Mouse (Mus musculus): ENCODE results near the gene Cxcr5. TPM values are rescaled to one million over a fixed set of nuclear protein-coding genes. Genes with fewer than 3 reads are reported as not detected.

The Cxcr5 gene
- polyA plus RNA-seq, 1 experiment from 2014 or later: not detected

- Histone ChIP-seq H3K4me3 (ENCODE audit: low read length) (peak overlapping the region; percentile 27), H3K4me2 (replicated peaks; ENCODE audit: low read depth, low read length) (peak overlapping the region; percentile 88), H3K4me1 (ENCODE audit: control insufficient read depth, insufficient read depth, low read length) (peaks cover 96% of the 10 kb centered on the region), H3K9me3 (ENCODE audit: control insufficient read depth, low read length) (no peaks in the 10 kb centered on the region), H3K36me3 (ENCODE audit: control insufficient read depth, insufficient read depth, low read length) (no peaks in the 10 kb centered on the region; the same call in 1 of the 2 replicates), H3K27ac (ENCODE audit: low read depth, low read length) (peak overlapping the region; percentile 87), H3K27me3 (ENCODE audit: control insufficient read depth, insufficient read depth, low read length) (no peaks in the 10 kb centered on the region), H3K9ac (ENCODE audit: low read depth, low read length) (peak overlapping the region; percentile 42)
- no peak for ATAC-seq (ENCODE audit: low FRiP score, low TSS enrichment)
- WGBS: 8% methylated on average over 17 of the region's 17 CpGs
Measured at GRCm38 (mm10) chr9:44489651-44490085, 72.0 kb downstream of the Cxcr5 start.

GRCm38 (mm10) chr9:44488855-44489381 lies 72.8 kb downstream of the Cxcr5 start:
- WGBS: 5% methylated on average over 5 of the region's 5 CpGs
- peak; percentile 39; the same call in 1 of the 2 replicates for ATAC-seq (ENCODE audit: low FRiP score, low TSS enrichment)
- Histone ChIP-seq H3K4me3 (ENCODE audit: low read length) (peak overlapping the region; percentile 91), H3K27me3 (ENCODE audit: control insufficient read depth, insufficient read depth, low read length) (no peaks in the 10 kb centered on the region), H3K4me2 (replicated peaks; ENCODE audit: low read depth, low read length) (peak overlapping the region; percentile 88), H3K9me3 (ENCODE audit: control insufficient read depth, low read length) (no peaks in the 10 kb centered on the region), H3K4me1 (ENCODE audit: control insufficient read depth, insufficient read depth, low read length) (peaks cover 95% of the 10 kb centered on the region), H3K9ac (ENCODE audit: low read depth, low read length) (peak overlapping the region; percentile 42; the same call in 1 of the 2 replicates), H3K36me3 (ENCODE audit: control insufficient read depth, insufficient read depth, low read length) (no peaks in the 10 kb centered on the region; the same call in 1 of the 2 replicates), H3K27ac (ENCODE audit: low read depth, low read length) (peak overlapping the region; percentile 87)

- Histone ChIP-seq H3K27me3 (ENCODE audit: control insufficient read depth, insufficient read depth, low read length) (no peaks in the 10 kb centered on the region), H3K36me3 (ENCODE audit: control insufficient read depth, insufficient read depth, low read length) (no peaks in the 10 kb centered on the region; the same call in 1 of the 2 replicates), H3K9me3 (ENCODE audit: control insufficient read depth, low read length) (no peaks in the 10 kb centered on the region), H3K4me3 (ENCODE audit: low read length) (peak overlapping the region; percentile 91), H3K27ac (ENCODE audit: low read depth, low read length) (peak overlapping the region; percentile 87), H3K4me1 (ENCODE audit: control insufficient read depth, insufficient read depth, low read length) (peaks cover 90% of the 10 kb centered on the region), H3K9ac (ENCODE audit: low read depth, low read length) (peak overlapping the region; percentile 42; the same call in 1 of the 2 replicates), H3K4me2 (replicated peaks; ENCODE audit: low read depth, low read length) (peak overlapping the region; percentile 88)
- ATAC-seq (ENCODE audit: low FRiP score, low TSS enrichment): no peak
- 27% methylated on average over 8 of the region's 8 CpGs for WGBS
Measured at GRCm38 (mm10) chr9:44488416-44488815, 73.3 kb downstream of the Cxcr5 start.

GRCm38 (mm10) chr9:44487441-44487840 lies 74.2 kb downstream of the Cxcr5 start:
- Histone ChIP-seq H3K4me3 (ENCODE audit: low read length) (peak overlapping the region; percentile 91), H3K4me2 (replicated peaks; ENCODE audit: low read depth, low read length) (peak overlapping the region; percentile 88), H3K27ac (ENCODE audit: low read depth, low read length) (peak overlapping the region; percentile 87), H3K36me3 (ENCODE audit: control insufficient read depth, insufficient read depth, low read length) (no peaks in the 10 kb centered on the region; the same call in 1 of the 2 replicates), H3K4me1 (ENCODE audit: control insufficient read depth, insufficient read depth, low read length) (peaks cover 81% of the 10 kb centered on the region), H3K9ac (ENCODE audit: low read depth, low read length) (peak overlapping the region; percentile 55; the same call in 1 of the 2 replicates), H3K27me3 (ENCODE audit: control insufficient read depth, insufficient read depth, low read length) (no peaks in the 10 kb centered on the region), H3K9me3 (ENCODE audit: control insufficient read depth, low read length) (no peaks in the 10 kb centered on the region)
- WGBS: 10% methylated on average over 7 of the region's 7 CpGs
- ATAC-seq (ENCODE audit: low FRiP score, low TSS enrichment): no peak

- peak overlapping the region; percentile 87 for H3K27ac ChIP-seq (ENCODE audit: low read depth, low read length)
- peak overlapping the region; percentile 88 for H3K4me2 ChIP-seq (replicated peaks; ENCODE audit: low read depth, low read length)
- peak overlapping the region; percentile 55 for H3K9ac ChIP-seq (ENCODE audit: low read depth, low read length)
- WGBS: 10% methylated on average over 15 of the region's 15 CpGs
- H3K4me1 ChIP-seq (ENCODE audit: control insufficient read depth, insufficient read depth, low read length): peaks cover 83% of the 10 kb centered on the region
- no peaks in the 10 kb centered on the region for H3K27me3 ChIP-seq (ENCODE audit: control insufficient read depth, insufficient read depth, low read length)
- no peak for ATAC-seq (ENCODE audit: low FRiP score, low TSS enrichment)
- H3K9me3 ChIP-seq (ENCODE audit: control insufficient read depth, low read length): no peaks in the 10 kb centered on the region
- H3K4me3 ChIP-seq (ENCODE audit: low read length): peak overlapping the region; percentile 91
- H3K36me3 ChIP-seq (ENCODE audit: control insufficient read depth, insufficient read depth, low read length): no peaks in the 10 kb centered on the region; the same call in 1 of the 2 replicates
Measured at GRCm38 (mm10) chr9:44486741-44487421, 74.8 kb downstream of the Cxcr5 start.

GRCm38 (mm10) chr9:44486335-44486734 lies 75.3 kb downstream of the Cxcr5 start:
- whole genome bisulfite sequencing: 7% methylated on average over 3 of the region's 3 CpGs
- peak overlapping the region; percentile 87 for H3K27ac ChIP-seq (ENCODE audit: low read depth, low read length)
- H3K4me2 ChIP-seq (replicated peaks; ENCODE audit: low read depth, low read length): peak overlapping the region; percentile 88
- ATAC-seq (ENCODE audit: low FRiP score, low TSS enrichment): no peak
- peak overlapping the region; percentile 91 for H3K4me3 ChIP-seq (ENCODE audit: low read length)
- H3K9me3 ChIP-seq (ENCODE audit: control insufficient read depth, low read length): no peaks in the 10 kb centered on the region
- no peaks in the 10 kb centered on the region; the same call in 1 of the 2 replicates for H3K36me3 ChIP-seq (ENCODE audit: control insufficient read depth, insufficient read depth, low read length)
- peak overlapping the region; percentile 55 for H3K9ac ChIP-seq (ENCODE audit: low read depth, low read length)
- H3K4me1 ChIP-seq (ENCODE audit: control insufficient read depth, insufficient read depth, low read length): peaks cover 77% of the 10 kb centered on the region
- no peaks in the 10 kb centered on the region for H3K27me3 ChIP-seq (ENCODE audit: control insufficient read depth, insufficient read depth, low read length)

GRCm38 (mm10) chr9:44485516-44486161 lies 76.0 kb downstream of the Cxcr5 start:
- 18% methylated on average over 14 of the region's 14 CpGs for WGBS

GRCm38 (mm10) chr9:44485105-44485515 lies 76.6 kb downstream of the Cxcr5 start:
- H3K27me3 ChIP-seq (ENCODE audit: control insufficient read depth, insufficient read depth, low read length): no peaks in the 10 kb centered on the region
- peak overlapping the region; percentile 91 for H3K4me3 ChIP-seq (ENCODE audit: low read length)
- no peak for ATAC-seq (ENCODE audit: low FRiP score, low TSS enrichment)
- 25% methylated on average over 6 of the region's 6 CpGs for WGBS
- no peaks in the 10 kb centered on the region for H3K9me3 ChIP-seq (ENCODE audit: control insufficient read depth, low read length)
- H3K27ac ChIP-seq (ENCODE audit: low read depth, low read length): peak overlapping the region; percentile 87; the same call in 1 of the 2 replicates
- H3K4me2 ChIP-seq (replicated peaks; ENCODE audit: low read depth, low read length): peak overlapping the region; percentile 88
- H3K9ac ChIP-seq (ENCODE audit: low read depth, low read length): peak overlapping the region; percentile 83
- no peaks in the 10 kb centered on the region for H3K36me3 ChIP-seq (ENCODE audit: control insufficient read depth, insufficient read depth, low read length)
- peaks cover 65% of the 10 kb centered on the region for H3K4me1 ChIP-seq (ENCODE audit: control insufficient read depth, insufficient read depth, low read length)

More at GRCm38 (mm10) chr9:44485516-44486161, 76.0 kb downstream of the Cxcr5 start:
- Histone ChIP-seq H3K4me3 (ENCODE audit: low read length) (peak overlapping the region; percentile 91), H3K27me3 (ENCODE audit: control insufficient read depth, insufficient read depth, low read length) (no peaks in the 10 kb centered on the region), H3K9ac (ENCODE audit: low read depth, low read length) (peak overlapping the region; percentile 83), H3K27ac (ENCODE audit: low read depth, low read length) (peak overlapping the region; percentile 87), H3K4me2 (replicated peaks; ENCODE audit: low read depth, low read length) (peak overlapping the region; percentile 88), H3K4me1 (ENCODE audit: control insufficient read depth, insufficient read depth, low read length) (peaks cover 71% of the 10 kb centered on the region), H3K9me3 (ENCODE audit: control insufficient read depth, low read length) (no peaks in the 10 kb centered on the region), H3K36me3 (ENCODE audit: control insufficient read depth, insufficient read depth, low read length) (no peaks in the 10 kb centered on the region)
- ATAC-seq (ENCODE audit: low FRiP score, low TSS enrichment): no peak

Data from kidney, embryonic 14.5 days (tissue).